Mouse (Mus musculus): ENCODE results near the gene Emx1.

GRCm38 (mm10) chr6:85227520-85227919 lies 40.3 kb downstream of the Emx1 start:
- TF ChIP-seq CTCF (IDR thresholded peaks at IDR 0.05) (no peak), POLR2A (IDR thresholded peaks at IDR 0.05; ENCODE audit: insufficient read depth, low read depth, low read length) (no peak), EP300 (IDR thresholded peaks at IDR 0.05; ENCODE audit: insufficient read depth, low read depth, low read length) (no peak)

Data from heart, adult 2 months (tissue).